Mouse (Mus musculus): Measurements from ENCODE around the gene Ltf. TPM values are rescaled to one million over a fixed set of nuclear protein-coding genes. Genes with fewer than 3 reads are reported as not detected.

Gene Ltf
- polyA plus RNA-seq, 1 experiment from 2014 or later: 7.2 TPM

DNA sequence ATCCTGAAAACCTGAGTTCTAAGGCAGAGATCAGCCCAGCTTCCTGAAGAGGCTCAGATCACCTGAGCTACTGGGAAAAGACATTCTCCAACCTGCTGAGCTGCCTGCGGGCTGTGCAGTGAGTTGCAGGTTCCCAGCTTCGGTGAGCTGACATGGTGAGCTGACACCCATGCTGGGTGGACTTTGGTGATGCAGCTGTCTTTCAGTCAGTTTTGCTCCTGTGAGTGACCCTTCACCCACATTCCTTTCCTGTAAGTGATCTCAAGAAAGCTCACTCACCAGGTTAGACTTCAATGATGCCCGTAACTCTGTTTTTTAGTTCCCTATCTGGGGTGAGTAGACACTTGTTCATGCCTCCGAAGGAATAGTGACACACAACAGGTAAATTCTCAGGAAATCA, 66.3 kb downstream of the Ltf start:
- no peak overlapping the region for H3K9ac ChIP-seq (ENCODE audit: low read depth, low read length)
- no peak overlapping the region for H3K4me2 ChIP-seq
- 0 out of 2 replicates have a peak, but pooled peaks cover 5% of the 10 kb centered on the region for H3K4me1 ChIP-seq (replicated peaks; ENCODE audit: control insufficient read depth, insufficient read depth, low read length)
- H3K27ac ChIP-seq (ENCODE audit: low read depth, low read length): no peak overlapping the region
- ATAC-seq (replicated peaks; ENCODE audit: low FRiP score) (no peak), DNase-seq (ENCODE audit: low spot score) (no peak)
- H3K27me3 ChIP-seq (replicated peaks; ENCODE audit: control insufficient read depth, insufficient read depth, low read length): peaks cover 4% of the 10 kb centered on the region; the same call in 1 of the 2 replicates
- H3K36me3 ChIP-seq (ENCODE audit: control insufficient read depth, insufficient read depth, low read length): no peaks in the 10 kb centered on the region
- no peak overlapping the region for H3K4me3 ChIP-seq (ENCODE audit: low read depth, low read length)
- 40% methylated on average over 4 of the region's 4 CpGs for WGBS
- H3K9me3 ChIP-seq (ENCODE audit: control insufficient read depth, low read length): no peaks in the 10 kb centered on the region

DNA sequence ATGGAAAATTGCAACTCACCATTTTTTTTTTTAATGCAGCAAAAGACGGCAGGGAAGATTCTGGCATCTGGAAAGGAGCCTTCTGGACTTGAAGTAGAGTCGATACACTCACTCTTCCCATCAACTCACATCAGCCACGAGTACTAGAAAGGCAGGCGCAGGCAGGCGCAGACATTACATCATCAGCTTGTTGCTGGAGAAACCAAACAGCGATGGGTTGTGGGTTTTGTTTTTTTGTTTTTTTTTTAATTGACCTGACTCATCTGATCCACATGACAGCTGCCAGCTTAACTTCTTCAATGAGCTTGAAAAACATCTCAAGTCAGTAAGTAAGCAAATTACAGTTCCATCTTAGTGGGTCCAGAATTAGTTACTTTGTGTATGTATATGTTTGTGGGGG, 67.1 kb downstream of the Ltf start:
- H3K9ac ChIP-seq (ENCODE audit: low read depth, low read length): no peak overlapping the region
- H3K36me3 ChIP-seq (ENCODE audit: control insufficient read depth, insufficient read depth, low read length): no peaks in the 10 kb centered on the region
- H3K27ac ChIP-seq (ENCODE audit: low read depth, low read length): no peak overlapping the region
- 0 out of 2 replicates have a peak, but pooled peaks cover 5% of the 10 kb centered on the region for H3K4me1 ChIP-seq (replicated peaks; ENCODE audit: control insufficient read depth, insufficient read depth, low read length)
- H3K4me3 ChIP-seq (ENCODE audit: low read depth, low read length): no peak overlapping the region
- H3K27me3 ChIP-seq (replicated peaks; ENCODE audit: control insufficient read depth, insufficient read depth, low read length): peaks cover 4% of the 10 kb centered on the region; the same call in 1 of the 2 replicates
- no peak for ATAC-seq (replicated peaks; ENCODE audit: low FRiP score)
- H3K9me3 ChIP-seq (ENCODE audit: control insufficient read depth, low read length): no peaks in the 10 kb centered on the region
- no peak for DNase-seq (ENCODE audit: low spot score)
- 60% methylated on average over 6 of the region's 6 CpGs for WGBS
- H3K4me2 ChIP-seq: no peak overlapping the region

DNA sequence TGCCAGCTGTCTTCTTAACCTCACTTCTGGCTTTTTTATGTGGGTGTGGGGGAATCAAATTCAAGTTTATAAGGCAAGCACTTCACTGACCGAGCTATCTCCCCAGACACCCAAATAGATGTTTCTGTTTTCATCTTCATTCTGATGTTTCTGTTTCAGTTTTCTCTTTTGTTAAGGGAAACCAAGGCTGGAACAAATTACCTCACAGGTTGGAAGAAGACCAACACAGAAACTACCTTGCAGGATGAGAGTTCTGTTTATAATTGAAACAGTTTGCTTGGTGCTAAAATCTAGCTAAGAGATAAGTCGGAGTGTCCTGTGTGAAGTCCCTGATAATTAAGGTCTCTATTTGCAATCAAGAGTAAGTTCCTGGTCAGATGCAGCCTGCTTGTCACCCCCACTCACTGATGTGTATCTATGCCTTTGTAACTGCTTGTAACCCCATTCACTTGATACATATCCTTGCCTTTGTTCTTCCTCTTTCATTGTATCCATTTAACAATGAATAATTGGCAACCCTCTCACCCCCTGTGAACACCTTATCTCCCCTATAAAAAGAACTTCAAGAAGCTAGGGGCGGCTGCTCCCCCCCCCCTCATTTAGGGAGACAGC, 68.0 kb downstream of the Ltf start:
- no peak overlapping the region for H3K27ac ChIP-seq (ENCODE audit: low read depth, low read length)
- H3K4me1 ChIP-seq (replicated peaks; ENCODE audit: control insufficient read depth, insufficient read depth, low read length): 0 out of 2 replicates have a peak, but pooled peaks cover under 1% of the 10 kb centered on the region
- H3K9ac ChIP-seq (ENCODE audit: low read depth, low read length): no peak overlapping the region
- H3K36me3 ChIP-seq (ENCODE audit: control insufficient read depth, insufficient read depth, low read length): no peaks in the 10 kb centered on the region
- DNase-seq (ENCODE audit: low spot score) (no peak), ATAC-seq (replicated peaks; ENCODE audit: low FRiP score) (no peak)
- no peaks in the 10 kb centered on the region for H3K9me3 ChIP-seq (ENCODE audit: control insufficient read depth, low read length)
- no peak overlapping the region for H3K4me3 ChIP-seq (ENCODE audit: low read depth, low read length)
- WGBS: 26% methylated on average over 3 of the region's 3 CpGs
- no peak overlapping the region for H3K4me2 ChIP-seq
- H3K27me3 ChIP-seq (replicated peaks; ENCODE audit: control insufficient read depth, insufficient read depth, low read length): peaks cover 4% of the 10 kb centered on the region; the same call in 1 of the 2 replicates

DNA sequence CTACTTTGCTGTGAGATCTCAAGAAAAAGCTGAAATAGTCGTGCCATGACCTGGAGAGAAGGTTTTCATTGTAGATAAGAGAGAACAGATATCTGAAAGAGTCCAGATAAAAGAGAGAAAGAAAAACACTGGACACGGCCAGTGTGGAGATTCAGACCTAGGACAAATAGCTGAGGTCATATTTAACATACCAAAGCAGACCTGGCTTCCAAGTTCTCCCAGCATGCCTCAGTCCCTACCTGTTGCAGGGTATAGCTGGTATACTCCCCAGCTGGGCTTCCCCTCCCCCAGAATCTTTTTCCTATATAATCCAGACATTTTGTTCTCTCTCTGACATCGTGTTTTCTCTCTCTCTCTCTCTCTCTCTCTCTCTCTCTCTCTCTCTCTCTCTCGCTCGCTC, 68.9 kb downstream of the Ltf start:
- Histone ChIP-seq H3K4me3 (ENCODE audit: low read depth, low read length) (no peak overlapping the region), H3K9ac (ENCODE audit: low read depth, low read length) (no peak overlapping the region)
- 16% methylated on average over 5 of the region's 5 CpGs for WGBS

DNA sequence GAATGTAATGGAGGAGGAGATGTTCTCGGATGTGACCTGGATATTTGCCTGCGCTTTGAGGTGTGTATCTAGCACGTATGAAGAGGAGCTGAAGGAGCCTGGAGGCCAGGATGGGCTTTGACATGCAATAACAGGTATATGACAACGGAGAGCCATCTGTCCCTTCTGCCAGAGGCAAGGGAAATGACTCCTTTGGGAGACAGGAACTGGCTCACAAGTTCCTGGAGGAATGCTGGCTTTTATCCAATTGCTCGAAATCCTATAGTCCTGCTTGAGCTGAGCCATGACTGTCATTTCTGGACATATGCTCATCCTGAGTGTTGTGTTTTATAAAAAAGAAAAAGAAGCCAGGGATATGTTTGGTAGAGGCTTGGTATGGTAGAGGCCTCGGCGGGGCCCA, 69.8 kb downstream of the Ltf start:
- no peak overlapping the region for H3K9ac ChIP-seq (ENCODE audit: low read depth, low read length)

More for the DNA sequence above, 68.9 kb downstream of the Ltf start:
- Histone ChIP-seq H3K27ac (ENCODE audit: low read depth, low read length) (no peak overlapping the region), H3K4me2 (no peak overlapping the region), H3K9me3 (ENCODE audit: control insufficient read depth, low read length) (no peaks in the 10 kb centered on the region), H3K36me3 (ENCODE audit: control insufficient read depth, insufficient read depth, low read length) (no peaks in the 10 kb centered on the region), H3K27me3 (replicated peaks; ENCODE audit: control insufficient read depth, insufficient read depth, low read length) (peaks cover 4% of the 10 kb centered on the region; the same call in 1 of the 2 replicates), H3K4me1 (replicated peaks; ENCODE audit: control insufficient read depth, insufficient read depth, low read length) (no peaks in the 10 kb centered on the region)
- ATAC-seq (replicated peaks; ENCODE audit: low FRiP score) (no peak), DNase-seq (ENCODE audit: low spot score) (no peak)

More for the DNA sequence above, 69.8 kb downstream of the Ltf start:
- ATAC-seq (replicated peaks; ENCODE audit: low FRiP score) (no peak), DNase-seq (ENCODE audit: low spot score) (no peak)
- Histone ChIP-seq H3K4me1 (replicated peaks; ENCODE audit: control insufficient read depth, insufficient read depth, low read length) (no peaks in the 10 kb centered on the region), H3K27me3 (replicated peaks; ENCODE audit: control insufficient read depth, insufficient read depth, low read length) (peaks cover 4% of the 10 kb centered on the region; the same call in 1 of the 2 replicates), H3K4me2 (no peak overlapping the region), H3K4me3 (ENCODE audit: low read depth, low read length) (no peak overlapping the region), H3K27ac (ENCODE audit: low read depth, low read length) (no peak overlapping the region), H3K36me3 (ENCODE audit: control insufficient read depth, insufficient read depth, low read length) (no peaks in the 10 kb centered on the region), H3K9me3 (ENCODE audit: control insufficient read depth, low read length) (no peaks in the 10 kb centered on the region)
- WGBS: 46% methylated on average over 7 of the region's 7 CpGs

Other genes starting within 250 kb of the Ltf start
- not detected in 2 replicates for gene Prss42, start 221.1 kb upstream of the Ltf start, polyA plus RNA-seq (2014; fragmentation: Nextera tagmentation; extraction: Ambion mirVana)
- not detected in 2 replicates for gene Prss44, start 205.3 kb upstream of the Ltf start, polyA plus RNA-seq (2014; fragmentation: Nextera tagmentation; extraction: Ambion mirVana)
- gene Prss43, start 192.6 kb upstream of the Ltf start, polyA plus RNA-seq (2014; fragmentation: Nextera tagmentation; extraction: Ambion mirVana): not detected in 2 replicates
- gene Prss45, start 184.7 kb upstream of the Ltf start, polyA plus RNA-seq (2014; fragmentation: Nextera tagmentation; extraction: Ambion mirVana): not detected in 2 replicates
- gene Prss46, start 174.8 kb upstream of the Ltf start, polyA plus RNA-seq (2014; fragmentation: Nextera tagmentation; extraction: Ambion mirVana): not detected in 2 replicates
- gene Prss50, start 161.3 kb upstream of the Ltf start, polyA plus RNA-seq (2014; fragmentation: Nextera tagmentation; extraction: Ambion mirVana): 43.0 and 51.7 TPM in 2 replicates
- gene Als2cl, start 139.4 kb upstream of the Ltf start, polyA plus RNA-seq (2014; fragmentation: Nextera tagmentation; extraction: Ambion mirVana): 2.5 and 3.6 TPM in 2 replicates
- 0.96 and 1.5 TPM in 2 replicates for gene Tmie, start 139.2 kb upstream of the Ltf start, polyA plus RNA-seq (2014; fragmentation: Nextera tagmentation; extraction: Ambion mirVana)
- gene Fam240a, start 102.4 kb upstream of the Ltf start, polyA plus RNA-seq (2014; fragmentation: Nextera tagmentation; extraction: Ambion mirVana): not detected in 2 replicates
- gene Tdgf1, start 73.1 kb upstream of the Ltf start, polyA plus RNA-seq (2014; fragmentation: Nextera tagmentation; extraction: Ambion mirVana): not detected in 2 replicates
- gene Lrrc2, start 67.7 kb upstream of the Ltf start, polyA plus RNA-seq (2014; fragmentation: Nextera tagmentation; extraction: Ambion mirVana): 0.14 and 0.60 TPM in 2 replicates
- gene Rtp3, start 28.7 kb upstream of the Ltf start, polyA plus RNA-seq (2014; fragmentation: Nextera tagmentation; extraction: Ambion mirVana): 11.1 and 12.5 TPM in 2 replicates
- 4.7 and 5.2 TPM in 2 replicates for gene Ccrl2, start 38.2 kb downstream of the Ltf start, polyA plus RNA-seq (2014; fragmentation: Nextera tagmentation; extraction: Ambion mirVana)
- 40.0 and 40.3 TPM in 2 replicates for gene Lrrfip2, start 98.3 kb downstream of the Ltf start, polyA plus RNA-seq (2014; fragmentation: Nextera tagmentation; extraction: Ambion mirVana)

Measured in liver, embryonic 11.5 days (tissue).